18 mouse cellular contexts compared by ENCODE assay signal in genomic region chr16:84767956-84768355, GRCm38 (mm10).
"Had no signal": no experiment of that assay in that cellular context is flagged by ENCODE, and none has a peak within 500 bp of the region (broad histone marks: within the 10 kb centered on the region; RNA-seq: fewer than 3 reads in every experiment).

No protein-coding gene starts in this region.

- DNase-seq: lung, embryonic 14.5 days; lung, postnatal 10 days; lung, postnatal 4 days; midbrain, embryonic 14.5 days; retina, postnatal 1 day; right cerebral cortex, adult 18-20 months; right cerebral cortex, postnatal 25 days; right cerebral cortex, postnatal 4 days; spleen, adult 18-20 months; thymus, adult 18-20 months; thymus, postnatal 14 days; thymus, postnatal 36 days had no signal

- H3K36me3 ChIP-seq: midbrain, embryonic 10.5 days; midbrain, embryonic 12.5 days; neural tube, embryonic 13.5 days; neural tube, embryonic 15.5 days had no signal

- H3K27me3 ChIP-seq: midbrain, embryonic 12.5 days; neural tube, embryonic 13.5 days; neural tube, embryonic 15.5 days had no signal

- H3K9me3 ChIP-seq: midbrain, embryonic 10.5 days; midbrain, embryonic 12.5 days; neural tube, embryonic 13.5 days; neural tube, embryonic 15.5 days had no signal

- H3K27ac ChIP-seq: midbrain, embryonic 10.5 days; midbrain, embryonic 12.5 days; neural tube, embryonic 13.5 days; neural tube, embryonic 15.5 days had no signal

- ATAC-seq: midbrain, embryonic 16.5 days had no signal

- H3K4me2 ChIP-seq: lung, embryonic 14.5 days; midbrain, embryonic 12.5 days; neural tube, embryonic 13.5 days; neural tube, embryonic 15.5 days had no signal

- H3K4me3 ChIP-seq: midbrain, embryonic 10.5 days; midbrain, embryonic 12.5 days; myocyte; neural tube, embryonic 13.5 days; neural tube, embryonic 15.5 days had no signal

- H3K9ac ChIP-seq: lung, embryonic 14.5 days; midbrain, embryonic 12.5 days; neural tube, embryonic 13.5 days; neural tube, embryonic 15.5 days had no signal
